Mouse (Mus musculus): Measurements from ENCODE around the gene Gm10665. TPM values are rescaled to one million over a fixed set of nuclear protein-coding genes. Genes with fewer than 3 reads are reported as not detected.
"Not testable (repeated sequence)": the region's sequence is repeated elsewhere in the genome, so short reads cannot be mapped to it uniquely, and the experiment has no call there.

The Gm10665 gene
- not detected for total RNA-seq (2021)

- DNase-seq; intact Hi-C loops (cut with DNase I): not testable (repeated sequence)
Measured at GRCm38 (mm10) chr7:22463975-22464374, at the start of gene Gm10665. TSS of gene Gm10665 (minus strand) at chr7:22464075.

- intact Hi-C loops (cut with DNase I); DNase-seq: not testable (repeated sequence)
Measured at GRCm38 (mm10) chr7:22499578-22499977, 35.7 kb upstream of the Gm10665 start, which contains the start of gene Vmn1r151. TSS of gene Vmn1r151 (minus strand) at chr7:22499678.

- DNase-seq; intact Hi-C loops (cut with DNase I): not testable (repeated sequence)
Measured at GRCm38 (mm10) chr7:22438129-22438528, 25.7 kb downstream of the Gm10665 start, which contains the start of gene Vmn1r149. TSS of gene Vmn1r149 (minus strand) at chr7:22438229.

GRCm38 (mm10) chr7:22413283-22413682 lies 50.6 kb downstream of the Gm10665 start, which contains the start of gene Vmn1r148:
TSS of gene Vmn1r148 (plus strand) at chr7:22413583.
- intact Hi-C loops (cut with DNase I), result not testable (repeated sequence)

More at GRCm38 (mm10) chr7:22413283-22413682, 50.6 kb downstream of the Gm10665 start, which contains the start of gene Vmn1r148:
- DNase-seq, result not testable (repeated sequence)

Other genes starting within 250 kb of the Gm10665 start
- gene Gm8453, start 234.6 kb downstream of the Gm10665 start, total RNA-seq (2021), result not detected
- not detected for gene Gm4187, start 134.4 kb downstream of the Gm10665 start, total RNA-seq (2021)
- not detected for gene Gm8660, start 93.0 kb downstream of the Gm10665 start, total RNA-seq (2021)
- gene Vmn1r148, start 50.5 kb downstream of the Gm10665 start, total RNA-seq (2021), result not detected
- not detected for gene Vmn1r149, start 25.8 kb downstream of the Gm10665 start, total RNA-seq (2021)
- not detected for gene Vmn1r151, start 35.6 kb upstream of the Gm10665 start, total RNA-seq (2021)
- gene Vmn1r152, start 58.9 kb upstream of the Gm10665 start, total RNA-seq (2021), result not detected
- gene Gm8677, start 70.8 kb upstream of the Gm10665 start, total RNA-seq (2021), result not detected
- gene Gm4201, start 101.3 kb upstream of the Gm10665 start, total RNA-seq (2021), result not detected
- not detected for gene Gm4565, start 124.1 kb upstream of the Gm10665 start, total RNA-seq (2021)
- not detected for gene Vmn1r155, start 193.9 kb upstream of the Gm10665 start, total RNA-seq (2021)
- not detected for gene Gm8693, start 228.2 kb upstream of the Gm10665 start, total RNA-seq (2021)

All from left cerebral cortex, postnatal 4 days (tissue).